Mouse (Mus musculus) spleen, adult 2 months (tissue): ENCODE results near the gene G3bp1. TPM values are rescaled to one million over a fixed set of nuclear protein-coding genes. Genes with fewer than 3 reads are reported as not detected.

Experiments
- DNase-seq, 2 experiments: peaks; one replicate each; pipeline versions ENCODE4 v3.0.0 to v3.0.0-alpha.2; 2012 to 2021; ENCODE audit warnings: low spot score in 2 of 2, low read depth in 1 of 2
- H3K27ac ChIP-seq: fragments of 200-500 bp; 2 replicates; pipeline ENCODE4 v1.5.1; 2012; ENCODE audit warnings: low read length, inconsistent platforms; ENCODE audit not compliant: insufficient read depth
- H3K27me3 ChIP-seq: fragments of 200-500 bp; 2 replicates; pipeline ENCODE4 v1.6.1; 2012; ENCODE audit warnings: mild to moderate bottlenecking, moderate library complexity, low read length, inconsistent platforms; ENCODE audit not compliant: control insufficient read depth, insufficient read depth
- H3K36me3 ChIP-seq: fragments of 200-500 bp; 2 replicates; pipeline ENCODE4 v1.6.1; 2012; ENCODE audit warnings: mild to moderate bottlenecking, low read length, inconsistent platforms; ENCODE audit not compliant: control insufficient read depth, insufficient read depth
- H3K4me1 ChIP-seq: fragments of 200-500 bp; 2 replicates; pipeline ENCODE4 v1.6.1; 2011; ENCODE audit warnings: inconsistent platforms; ENCODE audit not compliant: control insufficient read depth, insufficient read depth, insufficient read length
- H3K4me3 ChIP-seq: fragments of 200-500 bp; 2 replicates; pipeline ENCODE4 v1.5.1; 2011; ENCODE audit warnings: mild to moderate bottlenecking, inconsistent platforms; ENCODE audit not compliant: insufficient read depth, insufficient read length; ENCODE audit errors: extremely low read depth
- CTCF ChIP-seq: fragments of 200-500 bp; IDR thresholded peaks from 2 replicates; pipeline ENCODE4 v1.5.1; 2011; ENCODE audit warnings: mild to moderate bottlenecking, inconsistent platforms; ENCODE audit not compliant: insufficient read depth, insufficient read length, insufficient replicate concordance; ENCODE audit errors: extremely low read depth
- POLR2A ChIP-seq: fragments of 200-500 bp; IDR thresholded peaks from 2 replicates; pipeline ENCODE4 v1.6.1; 2011; ENCODE audit warnings: low read depth, low read length, inconsistent platforms
- WGBS: fragments of 180-500 bp; shearing (Covaris S2); methylation state at CpG from one replicate; pipeline ENCODE4 v1.1.7; 2018; 5-methylcytosine and 5-hydroxymethylcytosine counted together
- polyA plus RNA-seq: library from polyadenylated mRNA; depleted of rRNA; stranded (reverse); fragments of >200 nt; gene quantifications from 2 replicates; pipeline ENCODE4 v1.2.3, GENCODE M21; 2012

The G3bp1 gene
- polyA plus RNA-seq, 1 experiment = 25.1 TPM

GRCm38 (mm10) chr11:55432981-55433380 lies 36.5 kb upstream of the G3bp1 start:
- Histone ChIP-seq H3K4me1 (peaks cover 3% of the 10 kb centered on the region), H3K36me3 (no peaks in the 10 kb centered on the region), H3K4me3 (no peak overlapping the region), H3K27me3 (no peaks in the 10 kb centered on the region), H3K27ac (no peak overlapping the region; the same call in 1 of the 2 replicates)
- TF ChIP-seq CTCF (no peak), POLR2A (no peak)
- DNase-seq = no peak
- WGBS = 7% methylated on average over 3 of the region's 3 CpGs

GRCm38 (mm10) chr11:55436089-55436488 lies 33.4 kb upstream of the G3bp1 start:
- no peaks in the 10 kb centered on the region for H3K27me3 ChIP-seq
- WGBS = 85% methylated on average over 6 of the region's 6 CpGs
- no peak for DNase-seq
- TF ChIP-seq CTCF (no peak), POLR2A (no peak)
- peaks cover 3% of the 10 kb centered on the region for H3K4me1 ChIP-seq
- H3K4me3 ChIP-seq = no peak overlapping the region
- no peaks in the 10 kb centered on the region for H3K36me3 ChIP-seq
- no peak overlapping the region for H3K27ac ChIP-seq

GRCm38 (mm10) chr11:55438031-55438430 lies 31.5 kb upstream of the G3bp1 start:
- Histone ChIP-seq H3K36me3 (no peaks in the 10 kb centered on the region), H3K4me1 (peaks cover 2% of the 10 kb centered on the region), H3K27ac (no peak overlapping the region), H3K4me3 (no peak overlapping the region), H3K27me3 (no peaks in the 10 kb centered on the region)
- WGBS = 86% methylated on average over 4 of the region's 4 CpGs
- DNase-seq = no peak
- TF ChIP-seq POLR2A (no peak), CTCF (no peak)

GRCm38 (mm10) chr11:55439718-55440117 lies 29.8 kb upstream of the G3bp1 start:
- DNase-seq = no peak
- Histone ChIP-seq H3K27me3 (no peaks in the 10 kb centered on the region), H3K27ac (no peak overlapping the region), H3K36me3 (peaks cover 1% of the 10 kb centered on the region), H3K4me3 (no peak overlapping the region), H3K4me1 (no peaks in the 10 kb centered on the region)
- TF ChIP-seq CTCF (no peak), POLR2A (no peak)
- 90% methylated on average over 5 of the region's 5 CpGs for WGBS

- Histone ChIP-seq H3K4me3 (no peak overlapping the region), H3K27me3 (no peaks in the 10 kb centered on the region), H3K4me1 (no peaks in the 10 kb centered on the region), H3K36me3 (peaks cover 8% of the 10 kb centered on the region), H3K27ac (no peak overlapping the region)
- no peak for TF ChIP-seq POLR2A
- TF ChIP-seq CTCF = peak; percentile 19; the same call in 1 of the 2 replicates
- WGBS = 0% methylated on average over 1 of the region's 1 CpGs
- peak in 1 of 2 experiments; percentile 17 for DNase-seq
Observed at GRCm38 (mm10) chr11:55444772-55445171, 24.7 kb upstream of the G3bp1 start.

GRCm38 (mm10) chr11:55446579-55446978 lies 22.9 kb upstream of the G3bp1 start:
- H3K27me3 ChIP-seq = no peaks in the 10 kb centered on the region
- DNase-seq = peak in 1 of 2 experiments; percentile 43
- H3K4me1 ChIP-seq = no peaks in the 10 kb centered on the region
- 37% methylated on average over 4 of the region's 4 CpGs for WGBS
- H3K4me3 ChIP-seq = no peak overlapping the region
- H3K36me3 ChIP-seq = peaks cover 15% of the 10 kb centered on the region
- no peak overlapping the region for H3K27ac ChIP-seq
- TF ChIP-seq CTCF (peak; percentile 34; the same call in 1 of the 2 replicates), POLR2A (no peak)

GRCm38 (mm10) chr11:55449531-55449930 lies 20.0 kb upstream of the G3bp1 start:
- TF ChIP-seq POLR2A (no peak), CTCF (no peak)
- peaks cover 21% of the 10 kb centered on the region for H3K36me3 ChIP-seq
- 73% methylated on average over 7 of the region's 7 CpGs for WGBS
- DNase-seq = no peak
- H3K4me1 ChIP-seq = no peaks in the 10 kb centered on the region
- peak overlapping the region; percentile 30; the same call in 1 of the 2 replicates for H3K27ac ChIP-seq
- H3K27me3 ChIP-seq = no peaks in the 10 kb centered on the region
- H3K4me3 ChIP-seq = no peak overlapping the region

GRCm38 (mm10) chr11:55450311-55450710 lies 19.2 kb upstream of the G3bp1 start:
- no peak for DNase-seq
- Histone ChIP-seq H3K4me1 (no peaks in the 10 kb centered on the region), H3K27me3 (no peaks in the 10 kb centered on the region), H3K27ac (no peak overlapping the region), H3K4me3 (no peak overlapping the region), H3K36me3 (peaks cover 21% of the 10 kb centered on the region)
- TF ChIP-seq POLR2A (no peak), CTCF (no peak)
- 59% methylated on average over 4 of the region's 4 CpGs for WGBS
